Mouse (Mus musculus) liver (tissue): ENCODE data around the gene Olfr231.

Experiments used
- DNase-seq: peaks from one replicate; pipeline ENCODE4 v3.0.0-alpha.2; 2020; ENCODE audit warnings: mixed read lengths

Gene Olfr231

GRCm38 (mm10) chr1:174121062-174121461, at the start of gene Olfr231:
Olfr231 (minus strand) TSS chr1:174121162.
- DNase-seq, result no peak

DNA sequence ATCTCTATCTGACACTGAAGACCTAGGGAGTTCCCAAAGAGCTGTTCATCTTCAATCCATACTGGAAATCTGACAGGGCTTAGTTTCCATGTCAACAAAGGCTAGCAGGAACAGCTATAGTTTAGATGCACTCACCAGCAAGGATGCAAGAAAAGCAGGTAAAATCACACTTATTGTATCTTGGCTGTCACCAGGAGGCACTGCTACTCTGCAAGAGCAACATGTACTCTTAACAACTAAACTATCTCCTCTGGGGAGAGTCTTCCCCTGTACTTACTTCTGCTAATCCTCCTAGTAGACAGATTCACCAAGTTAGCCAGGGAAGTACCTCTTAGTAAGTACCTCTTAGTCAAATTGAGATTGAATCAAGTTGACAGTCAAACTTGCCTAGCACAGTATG, 48.1 kb upstream of the Olfr231 start:
- no peak for DNase-seq

DNA sequence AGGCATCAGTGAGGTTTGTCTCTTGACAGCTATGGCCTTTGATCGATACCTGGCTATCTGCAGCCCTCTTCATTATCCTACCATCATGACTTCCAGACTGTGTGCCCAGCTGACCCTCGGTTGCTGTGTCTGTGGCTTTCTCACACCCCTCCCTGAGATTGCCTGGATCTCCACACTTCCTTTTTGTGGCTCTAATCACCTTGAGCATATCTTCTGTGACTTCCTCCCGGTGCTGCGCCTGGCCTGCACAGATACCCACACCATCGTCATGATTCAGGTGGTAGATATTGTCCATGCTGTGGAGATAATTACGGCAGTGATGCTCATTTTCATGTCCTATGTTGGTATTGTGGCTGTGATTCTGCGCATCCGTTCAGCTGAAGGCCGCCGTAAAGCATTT, 38.1 kb upstream of the Olfr231 start:
- no peak for DNase-seq

DNA sequence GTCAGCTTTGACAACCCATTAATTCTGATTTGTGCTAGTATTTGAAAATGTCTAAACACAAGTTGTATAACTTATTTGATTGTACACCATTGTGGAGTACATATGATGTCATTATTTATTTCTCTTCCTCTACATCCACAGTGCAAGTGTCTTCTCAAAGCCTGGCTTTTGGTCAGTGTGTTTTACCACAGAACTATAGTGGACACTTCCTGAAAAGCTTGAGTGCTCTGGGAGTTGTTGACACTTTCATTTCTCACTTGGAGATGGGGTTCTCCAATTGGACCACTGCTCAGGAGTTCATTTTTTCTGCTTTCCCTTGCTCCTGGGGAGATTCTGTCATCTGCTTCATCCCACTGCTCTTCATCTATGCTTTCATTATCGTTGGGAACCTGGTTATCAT, 37.5 kb upstream of the Olfr231 start:
- no peak for DNase-seq

GRCm38 (mm10) chr1:174157622-174158021, 36.7 kb upstream of the Olfr231 start:
- no peak for DNase-seq

DNA sequence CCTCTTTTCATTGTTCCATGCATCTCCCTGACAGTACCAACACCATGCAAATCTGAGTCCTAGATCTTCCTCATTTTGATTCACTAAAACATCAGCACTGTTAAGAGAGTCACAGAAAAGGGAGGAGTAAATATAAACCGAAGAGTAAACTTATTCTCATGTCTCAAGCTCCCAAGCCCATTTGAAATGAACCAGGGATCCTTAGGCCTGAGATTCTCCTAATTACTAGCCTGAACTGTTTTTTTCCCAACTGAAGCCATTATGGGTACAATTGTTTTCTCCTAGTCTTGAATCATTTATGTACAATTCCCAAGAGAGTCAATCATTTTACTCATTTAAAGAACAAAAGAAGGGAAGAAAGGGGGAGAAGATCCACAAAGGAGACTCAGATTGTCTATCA, 34.4 kb upstream of the Olfr231 start, which contains the start of gene Olfr420:
Gene Olfr420, plus strand, starts transcription at position 301 of the 400 bp plus-strand sequence.
- DNase-seq, result no peak

GRCm38 (mm10) chr1:174149289-174149688, 28.3 kb upstream of the Olfr231 start:
- no peak for DNase-seq

GRCm38 (mm10) chr1:174146696-174147095, 25.7 kb upstream of the Olfr231 start:
- no peak for DNase-seq

GRCm38 (mm10) chr1:174141384-174141783, 20.4 kb upstream of the Olfr231 start:
- no peak for DNase-seq

GRCm38 (mm10) chr1:174131999-174132398, 11.0 kb upstream of the Olfr231 start:
- DNase-seq, result no peak

- DNase-seq, result no peak
Observed at GRCm38 (mm10) chr1:174131217-174131616, 10.3 kb upstream of the Olfr231 start, which contains the start of gene Olfr424. Olfr424 (plus strand) TSS chr1:174131517.

- DNase-seq, result no peak
Observed at GRCm38 (mm10) chr1:174103735-174104134, 17.2 kb downstream of the Olfr231 start.

DNA sequence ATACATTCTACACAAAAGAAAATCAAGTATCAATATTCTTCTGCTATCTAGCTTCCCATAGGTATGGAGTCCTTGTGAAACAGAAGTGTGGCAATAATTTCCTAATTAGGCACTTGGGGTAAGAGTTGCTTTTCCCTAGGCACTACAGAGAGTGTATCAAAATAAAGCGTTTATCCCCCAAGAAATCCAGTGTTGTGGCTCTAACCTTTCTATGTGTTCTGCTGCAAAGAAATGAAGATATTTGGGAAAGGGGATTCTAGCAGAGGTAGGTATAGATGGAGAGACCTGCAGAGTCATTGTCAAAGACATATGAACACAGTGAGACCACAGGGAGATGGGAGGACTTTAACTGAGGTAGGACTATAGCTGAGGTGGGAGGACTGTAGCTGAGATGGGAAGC, 24.4 kb downstream of the Olfr231 start, which contains the start of gene Olfr427:
Gene Olfr427, plus strand, starts transcription at position 301 of the 400 bp plus-strand sequence.
- no peak for DNase-seq

GRCm38 (mm10) chr1:174084031-174084430, 36.9 kb downstream of the Olfr231 start, which contains the start of gene Olfr429:
Olfr429 (plus strand) TSS chr1:174084331.
- DNase-seq, result no peak

DNA sequence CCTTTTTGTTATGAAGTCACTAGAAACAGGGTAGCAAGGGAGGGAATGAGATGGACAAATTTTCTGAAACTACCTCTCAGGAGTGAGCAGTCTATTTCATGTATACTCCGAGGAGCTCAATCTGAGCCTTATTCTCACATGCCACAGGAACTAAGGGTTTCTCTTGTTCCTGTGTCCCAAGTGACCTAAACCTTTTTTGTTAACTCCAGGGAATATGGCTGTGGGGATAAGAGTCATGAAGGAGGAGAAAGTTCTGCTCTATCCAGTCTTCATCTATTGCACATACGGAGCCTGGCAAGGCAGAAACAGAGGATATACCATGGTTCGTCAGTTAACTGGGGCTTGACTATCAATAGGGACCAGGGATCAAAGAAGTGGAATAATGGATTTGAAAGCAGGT, 54.7 kb downstream of the Olfr231 start, which contains the start of gene Olfr430:
Gene Olfr430, plus strand, starts transcription at position 301 of the 400 bp plus-strand sequence.
- DNase-seq, result no peak
